Mouse (Mus musculus): ENCODE measurements around the gene Snx33. TPM values are rescaled to one million over a fixed set of nuclear protein-coding genes. Genes with fewer than 3 reads are reported as not detected.
A peak's percentile ranks its signal among the peaks of the same experiment; 100 is the strongest.

The Snx33 gene
- polyA plus RNA-seq, 1 experiment from 2014 or later = 8.7 TPM

DNA sequence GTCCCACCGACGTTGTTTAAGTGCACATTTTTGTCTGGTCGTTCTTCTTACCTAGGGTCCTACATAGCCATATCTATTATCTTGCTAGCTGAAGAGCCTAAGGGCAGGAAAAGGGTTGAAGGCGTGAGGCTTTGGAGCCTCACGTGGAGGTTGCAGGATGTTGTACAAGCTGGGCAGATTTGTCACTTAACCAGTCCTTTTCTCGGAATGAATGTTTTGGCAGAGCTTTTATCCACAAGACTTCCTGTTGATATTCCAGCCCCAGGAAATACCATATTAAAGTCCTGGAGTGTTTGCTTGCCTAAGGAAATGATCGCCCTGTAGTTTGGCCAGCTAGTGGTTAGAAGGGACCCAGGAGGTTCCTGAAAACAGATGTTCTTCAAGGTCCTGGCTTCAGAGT, 10.2 kb upstream of the Snx33 start:
- WGBS = 0% methylated on average over 7 of the region's 7 CpGs
- Histone ChIP-seq H3K4me3 (ENCODE audit: low read depth, low read length) (peak overlapping the region; percentile 66), H3K27me3 (replicated peaks; ENCODE audit: insufficient read depth, low read length) (no peaks in the 10 kb centered on the region), H3K4me2 (replicated peaks; ENCODE audit: low read depth, low read length) (peak overlapping the region; percentile 86), H3K36me3 (ENCODE audit: insufficient read depth, low read length) (no peaks in the 10 kb centered on the region), H3K4me1 (ENCODE audit: insufficient read depth, low read depth, low read length) (0 out of 2 replicates have a peak, but pooled peaks cover 4% of the 10 kb centered on the region), H3K9me3 (ENCODE audit: low read length) (no peaks in the 10 kb centered on the region), H3K27ac (ENCODE audit: low read length) (peak overlapping the region; percentile 90), H3K9ac (replicated peaks; ENCODE audit: low read depth) (peak overlapping the region; percentile 24)
- ATAC-seq (peak; percentile 30), DNase-seq (ENCODE audit: low spot score) (peak; percentile 84)
- TF ChIP-seq CTCF (IDR thresholded peaks at IDR 0.05) = no peak
- peak; percentile 77 for TF ChIP-seq EP300 (IDR thresholded peaks at IDR 0.05)

- H3K9ac ChIP-seq (replicated peaks; ENCODE audit: low read depth) = peak within 1 kb of the TSS; percentile 24
- 0 out of 2 replicates have a peak, but pooled peaks cover 4% of the 10 kb centered on the region for H3K4me1 ChIP-seq (ENCODE audit: insufficient read depth, low read depth, low read length)
- H3K9me3 ChIP-seq (ENCODE audit: low read length) = no peaks in the 10 kb centered on the region
- H3K4me3 ChIP-seq (ENCODE audit: low read depth, low read length) = peak within 1 kb of the TSS; percentile 66
- no peaks in the 10 kb centered on the region for H3K27me3 ChIP-seq (replicated peaks; ENCODE audit: insufficient read depth, low read length)
- ATAC-seq (peak; percentile 96), DNase-seq (ENCODE audit: low spot score) (peak; percentile 100)
- peak within 1 kb of the TSS; percentile 86 for H3K4me2 ChIP-seq (replicated peaks; ENCODE audit: low read depth, low read length)
- H3K36me3 ChIP-seq (ENCODE audit: insufficient read depth, low read length) = no peaks in the 10 kb centered on the region
- TF ChIP-seq CTCF (IDR thresholded peaks at IDR 0.05) (peak; percentile 61), EP300 (IDR thresholded peaks at IDR 0.05) (peak; percentile 61)
- H3K27ac ChIP-seq (ENCODE audit: low read length) = peak within 1 kb of the TSS; percentile 90
- WGBS = under 1% methylated on average over 73 of the region's 73 CpGs
Observed at GRCm38 (mm10) chr9:56937223-56938160, 9.3 kb upstream of the Snx33 start, which contains the start of gene Imp3. Gene Imp3 (plus strand): TSS chr9:56937475.

DNA sequence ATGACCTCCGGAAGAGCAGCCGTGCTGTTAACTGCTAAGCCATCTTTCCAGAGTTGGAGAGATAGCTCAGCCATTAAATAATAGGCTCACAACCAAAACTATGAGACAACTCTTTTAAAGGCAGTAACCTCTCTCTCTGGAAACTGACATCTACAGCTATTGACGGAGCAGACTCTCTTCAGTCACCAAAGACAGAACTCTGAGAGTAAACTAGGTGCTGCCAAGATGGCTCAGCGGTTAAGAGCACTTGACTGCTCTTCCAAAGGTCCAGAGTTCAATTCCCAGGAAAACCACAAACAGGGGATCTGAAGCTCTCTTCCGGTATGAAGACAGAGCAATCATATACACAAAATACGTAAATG, 8.7 kb upstream of the Snx33 start:
- H3K4me3 ChIP-seq (ENCODE audit: low read depth, low read length) = peak overlapping the region; percentile 66
- peak overlapping the region; percentile 90; the same call in 1 of the 2 replicates for H3K27ac ChIP-seq (ENCODE audit: low read length)
- H3K9ac ChIP-seq (replicated peaks; ENCODE audit: low read depth) = no peak overlapping the region
- no peak for ATAC-seq
- 16% methylated on average over 6 of the region's 6 CpGs for WGBS
- H3K4me2 ChIP-seq (replicated peaks; ENCODE audit: low read depth, low read length) = peak overlapping the region; percentile 47
- no peaks in the 10 kb centered on the region for H3K9me3 ChIP-seq (ENCODE audit: low read length)
- DNase-seq (ENCODE audit: low spot score) = no peak
- H3K27me3 ChIP-seq (replicated peaks; ENCODE audit: insufficient read depth, low read length) = no peaks in the 10 kb centered on the region
- TF ChIP-seq EP300 (IDR thresholded peaks at IDR 0.05) = no peak
- TF ChIP-seq CTCF (IDR thresholded peaks at IDR 0.05) = no peak
- 0 out of 2 replicates have a peak, but pooled peaks cover 4% of the 10 kb centered on the region for H3K4me1 ChIP-seq (ENCODE audit: insufficient read depth, low read depth, low read length)
- H3K36me3 ChIP-seq (ENCODE audit: insufficient read depth, low read length) = no peaks in the 10 kb centered on the region

- Histone ChIP-seq H3K4me1 (ENCODE audit: insufficient read depth, low read depth, low read length) (peaks cover 20% of the 10 kb centered on the region), H3K27ac (ENCODE audit: low read length) (no peak overlapping the region), H3K4me3 (ENCODE audit: low read depth, low read length) (no peak overlapping the region), H3K36me3 (ENCODE audit: insufficient read depth, low read length) (no peaks in the 10 kb centered on the region), H3K9me3 (ENCODE audit: low read length) (no peaks in the 10 kb centered on the region), H3K27me3 (replicated peaks; ENCODE audit: insufficient read depth, low read length) (no peaks in the 10 kb centered on the region), H3K9ac (replicated peaks; ENCODE audit: low read depth) (no peak overlapping the region), H3K4me2 (replicated peaks; ENCODE audit: low read depth, low read length) (no peak overlapping the region)
- DNase-seq (ENCODE audit: low spot score) = no peak
- TF ChIP-seq EP300 (IDR thresholded peaks at IDR 0.05) (no peak), CTCF (IDR thresholded peaks at IDR 0.05) (no peak)
- WGBS = 75% methylated on average over 1 of the region's 1 CpGs
- no peak for ATAC-seq
Observed at GRCm38 (mm10) chr9:56930556-56930955, 2.4 kb upstream of the Snx33 start.

DNA sequence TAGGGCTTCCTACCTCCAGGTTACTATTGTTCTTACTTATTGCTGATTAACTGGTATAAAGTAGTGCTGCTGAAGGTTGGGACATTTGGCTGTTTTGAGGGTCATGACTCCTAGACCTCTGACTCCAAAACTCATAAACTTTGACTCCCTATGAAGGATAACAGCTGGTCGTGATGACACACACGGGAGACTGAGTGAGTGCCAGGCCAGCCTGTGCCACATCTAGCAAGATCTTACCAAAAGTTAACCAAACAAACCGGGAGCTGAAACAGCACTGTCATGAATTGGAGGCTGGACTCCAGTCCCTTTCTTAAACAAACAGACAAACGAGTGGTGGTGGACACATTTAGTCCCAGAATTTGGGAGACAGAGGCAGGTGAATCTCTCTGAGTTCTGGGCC, 1.3 kb upstream of the Snx33 start:
- Histone ChIP-seq H3K9me3 (ENCODE audit: low read length) (no peaks in the 10 kb centered on the region), H3K9ac (replicated peaks; ENCODE audit: low read depth) (no peak overlapping the region), H3K4me1 (ENCODE audit: insufficient read depth, low read depth, low read length) (peaks cover 29% of the 10 kb centered on the region), H3K4me2 (replicated peaks; ENCODE audit: low read depth, low read length) (no peak overlapping the region), H3K4me3 (ENCODE audit: low read depth, low read length) (no peak overlapping the region), H3K36me3 (ENCODE audit: insufficient read depth, low read length) (no peaks in the 10 kb centered on the region), H3K27ac (ENCODE audit: low read length) (no peak overlapping the region), H3K27me3 (replicated peaks; ENCODE audit: insufficient read depth, low read length) (no peaks in the 10 kb centered on the region)
- WGBS = 23% methylated on average over 4 of the region's 4 CpGs
- ATAC-seq (no peak), DNase-seq (ENCODE audit: low spot score) (no peak)
- TF ChIP-seq CTCF (IDR thresholded peaks at IDR 0.05) = no peak
- no peak for TF ChIP-seq EP300 (IDR thresholded peaks at IDR 0.05)

- no peaks in the 10 kb centered on the region for H3K36me3 ChIP-seq (ENCODE audit: insufficient read depth, low read length)
- peak; percentile 87 for DNase-seq (ENCODE audit: low spot score)
- under 1% methylated on average over 35 of the region's 35 CpGs for WGBS
- peak overlapping the region; percentile 72 for H3K4me3 ChIP-seq (ENCODE audit: low read depth, low read length)
- no peaks in the 10 kb centered on the region for H3K27me3 ChIP-seq (replicated peaks; ENCODE audit: insufficient read depth, low read length)
- H3K9ac ChIP-seq (replicated peaks; ENCODE audit: low read depth) = peak overlapping the region; percentile 81
- ATAC-seq = peak; percentile 37
- H3K9me3 ChIP-seq (ENCODE audit: low read length) = no peaks in the 10 kb centered on the region
- peaks cover 46% of the 10 kb centered on the region for H3K4me1 ChIP-seq (ENCODE audit: insufficient read depth, low read depth, low read length)
- peak overlapping the region; percentile 94 for H3K27ac ChIP-seq (ENCODE audit: low read length)
- TF ChIP-seq EP300 (IDR thresholded peaks at IDR 0.05) (no peak; the same call in 1 of the 2 replicates), CTCF (IDR thresholded peaks at IDR 0.05) (no peak)
- peak overlapping the region; percentile 67 for H3K4me2 ChIP-seq (replicated peaks; ENCODE audit: low read depth, low read length)
Observed at GRCm38 (mm10) chr9:56927191-56928012, 769 bp downstream of the Snx33 start.
